ENCODE assay signal across 8 mouse cellular contexts in the genomic region with DNA sequence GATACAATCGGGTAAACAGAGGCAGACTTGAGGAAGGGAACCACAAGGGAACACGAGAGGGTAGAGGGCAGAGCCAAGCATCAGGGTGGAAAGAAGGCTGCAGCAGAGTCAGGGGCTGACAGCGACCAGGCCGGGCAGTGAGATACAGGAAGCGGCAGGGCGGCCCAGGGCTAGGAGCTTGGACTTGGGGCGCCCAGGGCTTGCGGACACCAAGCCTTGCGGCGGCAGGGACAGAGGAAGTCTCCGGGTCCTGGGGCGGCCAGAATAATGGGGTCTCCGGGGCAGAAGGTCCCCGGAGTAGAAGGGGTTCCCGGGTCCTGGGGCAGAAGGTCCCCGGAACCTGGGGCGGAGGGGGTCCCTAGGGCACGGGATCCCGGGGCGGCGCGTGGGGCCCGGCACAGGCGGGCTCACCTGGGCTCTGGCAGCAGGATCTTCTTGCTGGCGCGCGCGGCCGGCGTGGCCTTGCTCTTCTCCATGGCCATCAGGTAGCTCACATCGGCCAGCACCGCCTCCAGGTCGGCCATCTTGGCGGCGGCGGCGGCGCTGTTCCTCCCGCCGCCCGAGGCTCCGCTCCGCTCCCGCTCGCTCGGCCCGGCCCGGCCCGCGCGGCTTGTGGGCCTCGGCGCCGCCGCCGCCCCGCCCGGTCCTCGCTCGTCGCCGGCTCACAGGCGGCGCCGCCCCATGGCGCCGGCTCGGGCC. TPM values are rescaled to one million over a fixed set of nuclear protein-coding genes. Genes with fewer than 3 reads are reported as not detected.
DNase-seq lines count a peak whose midpoint lies in the region; ATAC-seq and TF ChIP-seq lines count a peak whose summit lies in the region.

No protein-coding gene starts in this region.

- H3K9ac ChIP-seq in heart, embryonic 14.5 days (ENCODE audit: low read length): peak overlapping the region; percentile 98
- peak overlapping the region; percentile 95 for H3K9ac ChIP-seq in midbrain, embryonic 12.5 days (replicated peaks)
- peak overlapping the region; percentile 93 for H3K9ac ChIP-seq in stomach, postnatal 0 days (ENCODE audit: low read length)

- no peak for TF ChIP-seq EP300 in stomach, postnatal 0 days (optimal IDR thresholded peaks at IDR 0.05)

- H3K27ac ChIP-seq in heart, embryonic 14.5 days (replicated peaks in 1 of 2; ENCODE audit: control insufficient read depth in 1 of 2, insufficient read depth in 1 of 2, low read depth in 2 of 2, low read length in 2 of 2): peak overlapping the region in 1 of 2 experiments; percentile 87; a peak in 2 of 4 replicates
- H3K27ac ChIP-seq in midbrain, embryonic 12.5 days (replicated peaks): peak overlapping the region; percentile 73
- peak overlapping the region; percentile 95 for H3K27ac ChIP-seq in stomach, postnatal 0 days (replicated peaks)

- no peak for DNase-seq in frontal cortex, adult 2 months (ENCODE audit: extremely low spot score in 1 of 2, low spot score in 1 of 2)
- DNase-seq in adrenal gland, adult 18-20 months (ENCODE audit: low spot score in 2 of 2): peak; percentile 50 to 59
- DNase-seq in embryo, embryonic 9.5 days (ENCODE audit: extremely low spot score): peak; percentile 58
- DNase-seq in kidney, postnatal 36 days: peak; percentile 43 to 73
- DNase-seq in stomach, postnatal 0 days (ENCODE audit: low spot score): peak; percentile 59

- H3K27me3 ChIP-seq in heart, embryonic 14.5 days (ENCODE audit: control insufficient read depth, insufficient read depth, low read length): no peaks in the 10 kb centered on the region
- no peaks in the 10 kb centered on the region for H3K27me3 ChIP-seq in midbrain, embryonic 12.5 days
- H3K27me3 ChIP-seq in stomach, postnatal 0 days (ENCODE audit: control insufficient read depth, insufficient read depth, low read length): no peaks in the 10 kb centered on the region

- peak; percentile 13 for ATAC-seq in frontal cortex, adult (ENCODE audit: low TSS enrichment)
- peak; percentile 40 for ATAC-seq in heart, embryonic 14.5 days (ENCODE audit: insufficient number of reproducible peaks, insufficient read depth, low FRiP score, low read depth)
- peak; percentile 76 for ATAC-seq in midbrain, embryonic 12.5 days (ENCODE audit: low FRiP score, low read depth)
- peak; percentile 58 for ATAC-seq in stomach, postnatal 0 days (ENCODE audit: low FRiP score, low TSS enrichment)

- 0% methylated on average over 45 of the region's 68 CpGs for WGBS in heart, embryonic 14.5 days
- WGBS in midbrain, embryonic 12.5 days: under 1% methylated on average over 47 of the region's 68 CpGs
- WGBS in stomach, postnatal 0 days: 1% methylated on average over 28 of the region's 68 CpGs

- no peaks in the 10 kb centered on the region for H3K36me3 ChIP-seq in heart, embryonic 14.5 days (ENCODE audit: control insufficient read depth, insufficient read depth, low read length)
- H3K36me3 ChIP-seq in midbrain, embryonic 12.5 days: no peaks in the 10 kb centered on the region
- no peaks in the 10 kb centered on the region for H3K36me3 ChIP-seq in stomach, postnatal 0 days (ENCODE audit: control insufficient read depth, insufficient read depth, low read length)

- TF ChIP-seq CTCF in stomach, postnatal 0 days (IDR thresholded peaks at IDR 0.05; ENCODE audit: low read depth): no peak; the same call in 1 of the 2 replicates

- peaks cover 30 to 44% of the 10 kb centered on the region in 2 experiments for H3K4me1 ChIP-seq in heart, embryonic 14.5 days (ENCODE audit: control insufficient read depth in 2 of 2, insufficient read depth in 2 of 2, low read length in 2 of 2)
- H3K4me1 ChIP-seq in midbrain, embryonic 12.5 days: peaks cover 48% of the 10 kb centered on the region
- H3K4me1 ChIP-seq in stomach, postnatal 0 days (replicated peaks; ENCODE audit: control insufficient read depth, insufficient read depth): peaks cover 18% of the 10 kb centered on the region

- H3K9me3 ChIP-seq in heart, embryonic 14.5 days (ENCODE audit: control insufficient read depth, low read length): no peaks in the 10 kb centered on the region
- H3K9me3 ChIP-seq in midbrain, embryonic 12.5 days: no peaks in the 10 kb centered on the region
- H3K9me3 ChIP-seq in stomach, postnatal 0 days (ENCODE audit: control insufficient read depth, low read length): no peaks in the 10 kb centered on the region

- H3K4me3 ChIP-seq in heart, embryonic 14.5 days (ENCODE audit: control insufficient read depth in 1 of 2, insufficient read depth in 1 of 2, low read depth in 1 of 2, low read length in 2 of 2): peak overlapping the region; percentile 83 to 95
- peak overlapping the region; percentile 95 for H3K4me3 ChIP-seq in midbrain, embryonic 12.5 days
- H3K4me3 ChIP-seq in stomach, postnatal 0 days (ENCODE audit: low read depth, low read length): peak overlapping the region; percentile 94

- H3K4me2 ChIP-seq in heart, embryonic 14.5 days (ENCODE audit: low read length): peak overlapping the region; percentile 90
- peak overlapping the region; percentile 78 for H3K4me2 ChIP-seq in midbrain, embryonic 12.5 days (replicated peaks)
- H3K4me2 ChIP-seq in stomach, postnatal 0 days (replicated peaks; ENCODE audit: low read depth): peak overlapping the region; percentile 88

RNA-seq across cellular contexts. Expression of gene Grk2, which starts 0.4 kb away (rescaled TPM):
- polyA plus RNA-seq in frontal cortex, adult 2 months (2012; rRNA removed): 183 and 199 TPM in 2 replicates
- 10 to 100 TPM; 55.9 to 62.9 TPM for total RNA-seq in adrenal gland, adult 18-20 months (2021)
- 12.1 and 12.8 TPM in 2 replicates for polyA plus RNA-seq in heart, embryonic 14.5 days (2014; fragmentation: Nextera tagmentation; extraction: Ambion mirVana)
- polyA plus RNA-seq in midbrain, embryonic 12.5 days (2016; fragmentation: Nextera tagmentation; extraction: Ambion mirVana): 18.4 and 19.3 TPM in 2 replicates
- 19.3 and 25.5 TPM in 2 replicates for polyA plus RNA-seq in stomach, postnatal 0 days (2015; fragmentation: Nextera tagmentation; extraction: Ambion mirVana)

RNA-seq across cellular contexts. Expression of gene Ankrd13d, which starts 22.7 kb away (rescaled TPM):
- 73.1 and 77.0 TPM in 2 replicates for polyA plus RNA-seq in frontal cortex, adult 2 months (2012; rRNA removed)
- total RNA-seq in adrenal gland, adult 18-20 months (2021): 1 to 10 TPM; 3.2 to 5.0 TPM
- 1.1 and 1.4 TPM in 2 replicates for polyA plus RNA-seq in heart, embryonic 14.5 days (2014; fragmentation: Nextera tagmentation; extraction: Ambion mirVana)
- polyA plus RNA-seq in midbrain, embryonic 12.5 days (2016; fragmentation: Nextera tagmentation; extraction: Ambion mirVana): 17.6 and 18.9 TPM in 2 replicates
- 5.0 and 5.2 TPM in 2 replicates for polyA plus RNA-seq in stomach, postnatal 0 days (2015; fragmentation: Nextera tagmentation; extraction: Ambion mirVana)

RNA-seq across cellular contexts. Expression of gene Ssh3, which starts 36.7 kb away (rescaled TPM):
- 98.6 and 106 TPM in 2 replicates for polyA plus RNA-seq in frontal cortex, adult 2 months (2012; rRNA removed)
- total RNA-seq in adrenal gland, adult 18-20 months (2021): 10 to 100 TPM; 23.7 to 31.6 TPM
- 7.6 and 8.0 TPM in 2 replicates for polyA plus RNA-seq in heart, embryonic 14.5 days (2014; fragmentation: Nextera tagmentation; extraction: Ambion mirVana)
- polyA plus RNA-seq in midbrain, embryonic 12.5 days (2016; fragmentation: Nextera tagmentation; extraction: Ambion mirVana): 6.0 and 7.5 TPM in 2 replicates
- polyA plus RNA-seq in stomach, postnatal 0 days (2015; fragmentation: Nextera tagmentation; extraction: Ambion mirVana): 36.9 and 41.0 TPM in 2 replicates

Comparison
In these comparisons a context has a peak if more than half of its experiments do, and no peak if none do; other contexts are left out.
1. ATAC-seq: peak in every context shown above with its lines; median percentile 76 in midbrain, embryonic 12.5 days; 58 in stomach, postnatal 0 days; 40 in heart, embryonic 14.5 days; 13 in frontal cortex, adult.
2. DNase-seq: peak in adrenal gland, adult 18-20 months (2 of 2), embryo, embryonic 9.5 days (single experiment), kidney, postnatal 36 days (2 of 2) and stomach, postnatal 0 days (single experiment); none in frontal cortex, adult 2 months (0 of 2).
3. Peak in every context shown above with its lines, with median percentiles within 50 percentile points of each other: H3K4me2 ChIP-seq, H3K4me3 ChIP-seq and H3K9ac ChIP-seq.